Mouse (Mus musculus) thymus, postnatal 25 days (tissue): ENCODE results near the gene Pdpr.
"Not testable (repeated sequence)": the region's sequence is repeated elsewhere in the genome, so short reads cannot be mapped to it uniquely, and the experiment has no call there.

ENCODE experiments used
- DNase-seq: peaks from one replicate; pipeline ENCODE4 v3.0.0; 2022

Gene Pdpr

GRCm38 (mm10) chr8:111092326-111092725 lies 2.1 kb upstream of the Pdpr start, which contains the start of gene Clec18a:
Gene Clec18a (minus strand): TSS chr8:111092426.
- not testable (repeated sequence) for DNase-seq

- not testable (repeated sequence) for DNase-seq
These were observed 381 bp downstream of the Pdpr start for GRCm38 (mm10) chr8:111094719-111095302.

DNA sequence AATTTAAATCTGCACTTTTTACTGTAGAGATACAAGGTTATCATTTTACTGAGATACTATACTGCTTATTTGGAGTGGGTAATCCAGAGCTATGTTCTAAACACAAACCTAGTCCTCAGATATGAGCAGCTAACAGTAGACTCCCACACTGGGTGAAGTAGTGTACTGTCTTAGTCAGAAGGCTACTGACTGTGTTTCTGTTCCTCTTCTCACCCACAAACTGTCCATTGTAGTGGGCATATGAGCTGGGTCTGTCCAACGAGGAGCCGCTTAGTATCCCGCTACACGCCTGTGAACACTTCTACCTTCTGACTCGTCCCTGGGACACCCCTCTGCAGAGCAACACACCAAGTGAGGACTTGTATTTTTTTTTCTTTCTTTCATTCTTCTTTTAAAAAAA lies 20.5 kb downstream of the Pdpr start:
- no peak for DNase-seq

DNA sequence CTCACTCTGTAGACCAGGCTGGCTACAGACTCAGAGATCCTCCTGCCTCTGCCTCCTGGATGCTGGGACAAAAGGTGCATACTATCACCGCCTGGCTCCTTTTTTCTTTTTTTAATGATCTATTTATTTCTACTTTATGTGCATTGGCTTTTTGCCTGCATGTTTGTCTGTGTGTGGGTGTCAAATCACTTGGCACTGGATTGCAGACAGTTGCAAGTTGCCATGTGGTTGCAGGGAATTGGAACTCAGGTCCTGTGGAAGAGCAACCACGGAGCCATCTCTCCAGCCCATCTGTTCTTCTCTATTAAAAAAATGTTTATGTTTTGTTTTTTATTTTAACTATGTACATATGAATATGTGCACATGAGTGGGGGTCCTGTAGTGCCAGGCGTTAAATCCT lies 25.1 kb downstream of the Pdpr start:
- DNase-seq: no peak

- no peak for DNase-seq
These were observed 36.3 kb downstream of the Pdpr start for GRCm38 (mm10) chr8:111130756-111131155.

- DNase-seq: no peak
These were observed 48.1 kb downstream of the Pdpr start for GRCm38 (mm10) chr8:111142521-111142920.

DNA sequence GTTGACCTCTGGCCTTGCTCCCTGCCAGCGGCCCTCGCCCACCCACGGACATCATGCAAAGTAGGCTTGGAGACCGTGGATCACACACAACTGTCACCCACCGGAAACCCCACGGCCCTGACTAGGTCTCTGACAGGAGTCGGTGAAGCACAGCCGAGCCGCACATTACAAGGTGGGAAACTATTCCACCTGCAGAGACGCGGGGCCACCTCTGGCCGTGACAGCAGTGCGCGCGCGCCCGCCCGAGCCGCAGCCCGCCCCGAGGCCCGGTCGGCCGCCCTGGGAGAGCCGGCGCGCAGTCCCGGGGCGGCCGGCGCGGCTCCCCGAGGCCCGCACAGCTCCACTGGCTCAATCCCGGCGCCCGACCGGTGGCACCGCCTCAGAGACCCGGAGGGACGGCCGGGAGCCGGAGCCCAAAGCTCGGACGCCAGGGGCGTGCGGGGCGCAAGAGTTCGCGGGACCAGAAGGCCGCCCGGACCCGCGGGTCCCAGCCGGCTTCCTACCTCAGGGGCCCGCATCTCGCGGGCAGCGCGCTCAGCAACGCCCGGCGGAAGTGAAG lies 50.5 kb downstream of the Pdpr start:
- peak; percentile 36 for DNase-seq

GRCm38 (mm10) chr8:111145460-111146012 lies 51.1 kb downstream of the Pdpr start:
- peak; percentile 93 for DNase-seq

DNA sequence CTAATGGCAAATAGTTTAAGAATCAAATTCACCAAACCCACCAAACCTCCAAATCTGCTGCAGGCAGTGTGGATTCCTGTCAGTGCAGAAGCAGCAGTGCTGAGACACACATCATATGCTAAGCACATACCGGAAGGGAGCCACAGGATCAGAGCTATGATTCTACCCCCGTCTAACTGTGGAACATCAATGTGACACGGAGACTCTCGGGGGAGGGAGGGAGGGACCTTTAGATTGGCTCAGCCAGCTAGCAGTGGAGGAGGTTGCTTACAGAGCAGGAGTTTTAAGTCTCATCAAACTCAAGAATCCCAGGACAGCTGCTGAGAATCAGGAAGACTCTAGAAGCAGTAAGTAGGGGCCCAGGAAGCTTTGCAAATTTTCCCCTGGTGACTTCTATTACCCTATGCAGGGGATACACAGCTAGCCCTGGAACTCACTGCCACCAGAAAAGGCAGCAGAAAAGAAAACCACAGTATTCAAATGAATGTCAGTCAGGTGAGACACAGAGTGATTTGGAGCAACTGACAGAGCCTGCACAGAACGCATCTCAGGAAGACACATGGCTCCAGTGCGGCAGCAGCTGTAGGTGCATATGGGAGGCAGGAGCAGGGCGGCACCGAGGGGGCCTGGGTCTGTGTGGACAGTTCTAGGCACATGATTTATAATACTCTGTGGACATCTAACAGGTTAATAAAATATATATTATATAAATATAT lies 61.4 kb downstream of the Pdpr start:
- no peak for DNase-seq

DNA sequence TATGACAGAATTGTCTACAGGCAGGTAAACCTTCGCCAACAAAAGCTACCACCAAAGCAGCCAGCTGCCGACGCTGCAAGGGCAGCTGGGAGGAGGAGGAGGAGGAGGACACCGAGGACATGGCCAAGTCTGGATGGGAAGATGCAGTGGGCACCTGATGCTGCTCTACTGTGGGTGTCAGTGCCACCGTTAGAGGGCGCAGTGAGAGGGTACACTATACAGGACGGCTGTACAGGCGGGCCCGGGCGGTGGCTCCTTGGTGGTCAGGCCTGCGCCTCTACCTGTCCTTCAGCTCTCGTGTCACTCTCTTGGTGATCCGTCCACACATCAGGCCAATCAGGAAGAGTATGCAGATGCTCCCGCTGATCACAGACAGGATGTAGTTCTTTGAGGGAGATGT lies 63.2 kb downstream of the Pdpr start:
- DNase-seq: peak; percentile 44

- DNase-seq: no peak
These were observed 77.2 kb downstream of the Pdpr start for GRCm38 (mm10) chr8:111171661-111172060.

DNA sequence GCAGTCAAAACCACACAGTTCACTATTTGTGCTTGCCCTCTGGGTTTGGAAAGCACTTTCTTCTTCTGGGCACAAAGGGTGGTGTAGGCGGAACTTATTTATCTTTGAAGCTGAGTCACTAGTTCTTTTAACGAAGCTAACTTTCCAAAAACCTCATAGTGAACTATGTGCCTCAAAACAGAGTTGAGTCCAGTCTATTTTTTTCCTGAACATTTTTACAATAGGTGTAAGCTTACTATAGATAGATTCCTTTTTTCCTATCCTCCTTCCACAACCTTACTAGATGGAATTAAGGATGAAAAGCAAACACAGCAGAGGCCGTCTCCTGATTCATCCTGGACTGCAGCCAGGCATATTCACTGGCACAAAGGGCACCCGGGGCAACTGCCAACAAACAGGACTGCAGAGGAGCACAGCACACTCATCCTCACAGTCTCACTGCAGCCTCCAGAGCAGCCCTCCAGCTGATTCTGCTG lies 91.1 kb downstream of the Pdpr start:
- no peak for DNase-seq
